Mouse (Mus musculus) MEL (cell line): Measurements from ENCODE around the gene D1Ertd622e. TPM values are rescaled to one million over a fixed set of nuclear protein-coding genes. Genes with fewer than 3 reads are reported as not detected.

ENCODE experiments used
- DNase-seq: peaks from one replicate; pipeline ENCODE4 v3.0.0; 2011; ENCODE audit warnings: low read depth, low spot score
- H3K27ac ChIP-seq: 2 replicates; pipeline ENCODE4 v1.5.1; 2012; ENCODE audit warnings: low read depth, mild to moderate bottlenecking, control low read depth, low read length, moderate library complexity; ENCODE audit not compliant: control insufficient read depth
- H3K27me3 ChIP-seq, 2 experiments: fragments of 150-350 bp in 1 of 2; sonication (generic) in 1 of 2; 2 replicates each; pipeline ENCODE4 v1.6.1; 2012; ENCODE audit warnings: low read length in 2 of 2, mild to moderate bottlenecking in 2 of 2, improper control_type of control experiment in 1 of 2, moderate library complexity in 1 of 2; ENCODE audit not compliant: insufficient read depth in 2 of 2, control insufficient read depth in 1 of 2
- H3K36me3 ChIP-seq, 2 experiments: 2 replicates each; pipeline ENCODE4 v1.6.1; 2012 to 2014; ENCODE audit warnings: low read length in 2 of 2, improper control_type of control experiment in 1 of 2, inconsistent platforms in 1 of 2, mild to moderate bottlenecking in 1 of 2; ENCODE audit not compliant: insufficient read depth in 2 of 2, control insufficient read depth in 1 of 2
- H3K4me1 ChIP-seq, 2 experiments: fragments of 150-350 bp in 1 of 2; sonication (generic) in 1 of 2; 2 replicates each; pipeline ENCODE4 v1.6.1; 2012; ENCODE audit warnings: low read length in 2 of 2, improper control_type of control experiment in 1 of 2, mild to moderate bottlenecking in 1 of 2; ENCODE audit not compliant: insufficient read depth in 2 of 2, control insufficient read depth in 1 of 2
- H3K4me3 ChIP-seq, 2 experiments: fragments of 150-350 bp in 1 of 2; sonication (generic) in 1 of 2; 2 replicates each; pipeline ENCODE4 v1.5.1; 2012; ENCODE audit warnings: low read depth in 2 of 2, low read length in 2 of 2, mild to moderate bottlenecking in 2 of 2, moderate library complexity in 2 of 2, control low read depth in 1 of 2, improper control_type of control experiment in 1 of 2; ENCODE audit not compliant: control insufficient read depth in 1 of 2, insufficient read depth in 1 of 2
- H3K79me2 ChIP-seq: 2 replicates; pipeline ENCODE4 v1.6.1; 2012; ENCODE audit warnings: mild to moderate bottlenecking, low read length, moderate library complexity; ENCODE audit not compliant: control insufficient read depth, poor library complexity, insufficient read depth
- H3K9ac ChIP-seq: 2 replicates; pipeline ENCODE4 v1.6.1; 2012; ENCODE audit warnings: low read depth, mild to moderate bottlenecking, control low read depth, low read length, moderate library complexity; ENCODE audit not compliant: control insufficient read depth, poor library complexity, severe bottlenecking
- H3K9me3 ChIP-seq: fragments of 150-350 bp; sonication (generic); replicated peaks from 2 replicates; pipeline ENCODE4 v1.6.1; 2012; ENCODE audit warnings: mild to moderate bottlenecking, low read length, improper control_type of control experiment, moderate library complexity; ENCODE audit not compliant: insufficient read depth
- CHD2 ChIP-seq: IDR thresholded peaks from 2 replicates; pipeline ENCODE4 v1.6.1; 2011; ENCODE audit warnings: low read length, improper control_type of control experiment
- CTCF ChIP-seq, 3 experiments: IDR thresholded peaks in 2 of 3; conservative IDR thresholded peaks in 1 of 3; 2 replicates each; pipeline ENCODE4 v1.5.1; 2011 to 2012; ENCODE audit warnings: low read length in 3 of 3, low read depth in 2 of 3, mild to moderate bottlenecking in 2 of 3, improper control_type of control experiment in 1 of 3, inconsistent platforms in 1 of 3, mixed read lengths in 1 of 3, moderate library complexity in 1 of 3; ENCODE audit not compliant: control insufficient read depth in 1 of 3, insufficient read depth in 1 of 3, poor library complexity in 1 of 3, severe bottlenecking in 1 of 3
- ETS1 ChIP-seq: IDR thresholded peaks from 2 replicates; pipeline ENCODE4 v1.6.1; 2012; ENCODE audit warnings: low read depth, mild to moderate bottlenecking, inconsistent platforms, low read length, improper control_type of control experiment, moderate library complexity
- GATA1 ChIP-seq: IDR thresholded peaks from 2 replicates; pipeline ENCODE4 v1.6.1; 2011; ENCODE audit warnings: low read depth, low read length, improper control_type of control experiment
- JUND ChIP-seq: IDR thresholded peaks from 2 replicates; pipeline ENCODE4 v1.6.1; 2011; ENCODE audit warnings: low read depth, mild to moderate bottlenecking, improper control_type of control experiment, low read length
- MEF2A ChIP-seq: IDR thresholded peaks from 2 replicates; pipeline ENCODE4 v1.6.1; 2014; ENCODE audit warnings: low read depth, mild to moderate bottlenecking, inconsistent platforms, low read length, improper control_type of control experiment; ENCODE audit not compliant: poor library complexity, insufficient replicate concordance, severe bottlenecking; ENCODE audit errors: extremely low read depth
- MXI1 ChIP-seq: IDR thresholded peaks from 2 replicates; pipeline ENCODE4 v1.6.1; 2011; ENCODE audit warnings: mild to moderate bottlenecking, low read depth, low read length, improper control_type of control experiment
- MYB ChIP-seq: IDR thresholded peaks from 2 replicates; pipeline ENCODE4 v1.6.1; 2011; ENCODE audit warnings: mild to moderate bottlenecking, low read depth, low read length, improper control_type of control experiment
- MYC ChIP-seq: IDR thresholded peaks from 2 replicates; pipeline ENCODE4 v1.6.1; 2011; ENCODE audit warnings: low read depth, mild to moderate bottlenecking, low read length, improper control_type of control experiment, moderate library complexity
- NRF1 ChIP-seq: IDR thresholded peaks from 2 replicates; pipeline ENCODE4 v1.6.1; 2014; ENCODE audit warnings: low read depth, mild to moderate bottlenecking, inconsistent platforms, low read length, improper control_type of control experiment, moderate library complexity; ENCODE audit not compliant: poor library complexity, insufficient read depth, severe bottlenecking
- RAD21 ChIP-seq: IDR thresholded peaks from 2 replicates; pipeline ENCODE4 v1.6.1; 2011; ENCODE audit warnings: mild to moderate bottlenecking, low read depth, low read length, improper control_type of control experiment
- SMC3 ChIP-seq: IDR thresholded peaks from 2 replicates; pipeline ENCODE4 v1.6.1; 2011; ENCODE audit warnings: low read depth, low read length, improper control_type of control experiment
- TCF12 ChIP-seq: IDR thresholded peaks from 2 replicates; pipeline ENCODE4 v1.6.1; 2014; ENCODE audit warnings: low read depth, mild to moderate bottlenecking, inconsistent platforms, low read length, improper control_type of control experiment, moderate library complexity
- UBTF ChIP-seq: IDR thresholded peaks from 2 replicates; pipeline ENCODE4 v1.6.1; 2012; ENCODE audit warnings: low read depth, mild to moderate bottlenecking, inconsistent platforms, low read length, improper control_type of control experiment, moderate library complexity, borderline replicate concordance; ENCODE audit not compliant: insufficient read depth
- USF1 ChIP-seq: IDR thresholded peaks from 2 replicates; pipeline ENCODE4 v1.6.1; 2014; ENCODE audit warnings: low read depth, mild to moderate bottlenecking, inconsistent platforms, low read length, improper control_type of control experiment, moderate library complexity
- USF2 ChIP-seq, 2 experiments: IDR thresholded peaks; 2 replicates each; pipeline ENCODE4 v1.6.1; 2011 to 2012; ENCODE audit warnings: improper control_type of control experiment in 2 of 2, low read length in 2 of 2, borderline replicate concordance in 1 of 2, inconsistent platforms in 1 of 2, low read depth in 1 of 2, mild to moderate bottlenecking in 1 of 2; ENCODE audit not compliant: insufficient read depth in 1 of 2
- ZMIZ1 ChIP-seq: IDR thresholded peaks from 2 replicates; pipeline ENCODE4 v1.6.1; 2012; ENCODE audit warnings: low read depth, mild to moderate bottlenecking, inconsistent platforms, low read length, improper control_type of control experiment, moderate library complexity
- polyA plus RNA-seq, 2 experiments: library from polyadenylated mRNA; stranded (reverse) in 1 of 2; unstranded in 1 of 2; fragments of >175 nt in 1 of 2; fragments of >200 nt in 1 of 2; gene quantifications; 2 replicates each; pipeline versions ENCODE4 v1.2.1 to v1.2.4; 2012; ENCODE audit warnings: low replicate concordance in 2 of 2, low read depth in 1 of 2; ENCODE audit not compliant: insufficient read length in 2 of 2, insufficient read depth in 1 of 2, missing spikeins in 1 of 2
- total RNA-seq: library from RNA; depleted of rRNA; stranded (reverse); fragments of 300-350 nt; gene quantifications from 2 replicates; pipeline ENCODE4 v1.2.3, GENCODE M21; 2012

The D1Ertd622e gene
- total and polyA plus RNA-seq, 3 experiments: 26.8 to 53.9 (median 46.5) TPM

GRCm38 (mm10) chr1:97625427-97625826 is 36.4 kb downstream of the D1Ertd622e start:
- peaks cover 0 to 5% of the 10 kb centered on the region in 2 experiments; a peak in 2 of 4 replicates for H3K36me3 ChIP-seq
- H3K9me3 ChIP-seq: no peaks in the 10 kb centered on the region
- no peak overlapping the region for H3K27ac ChIP-seq
- H3K9ac ChIP-seq: no peak overlapping the region
- DNase-seq: no peak
- no peak overlapping the region for H3K4me3 ChIP-seq
- TF ChIP-seq SMC3 (no peak), TCF12 (no peak), ETS1 (no peak), MXI1 (no peak), ZMIZ1 (no peak), CHD2 (no peak), CTCF (IDR thresholded peaks at IDR 0.05 in 2 of 3, conservative IDR thresholded peaks at IDR 0.05 in 1 of 3; ENCODE audit: control insufficient read depth in 1 of 3, insufficient read depth in 1 of 3, low read depth in 2 of 3, low read length in 3 of 3, poor library complexity in 1 of 3, severe bottlenecking in 1 of 3) (no peak), GATA1 (peak; percentile 29; the same call in 1 of the 2 replicates), UBTF (no peak)
- TF ChIP-seq, all 39 proteins: peak for 1
- no peaks in the 10 kb centered on the region for H3K27me3 ChIP-seq
- no peaks in the 10 kb centered on the region for H3K79me2 ChIP-seq
- peaks cover 2 to 4% of the 10 kb centered on the region in 2 experiments for H3K4me1 ChIP-seq

- H3K27me3 ChIP-seq: no peaks in the 10 kb centered on the region
- DNase-seq: no peak
- H3K4me3 ChIP-seq: no peak overlapping the region
- no peak overlapping the region for H3K9ac ChIP-seq
- no peaks in the 10 kb centered on the region for H3K79me2 ChIP-seq
- H3K9me3 ChIP-seq: no peaks in the 10 kb centered on the region
- peaks cover 0 to 5% of the 10 kb centered on the region in 2 experiments; a peak in 2 of 4 replicates for H3K36me3 ChIP-seq
- TF ChIP-seq JUND (no peak), MYC (no peak), USF2 (IDR thresholded peaks at IDR 0.05; ENCODE audit: borderline replicate concordance in 1 of 2, insufficient read depth in 1 of 2, low read depth in 1 of 2, low read length in 2 of 2) (no peak), NRF1 (no peak), MYB (no peak), USF1 (no peak), RAD21 (no peak), MEF2A (no peak)
- TF ChIP-seq, all 39 proteins: peak for 0
- Histone ChIP-seq H3K4me1 (peaks cover 2 to 4% of the 10 kb centered on the region in 2 experiments), H3K27ac (no peak overlapping the region)
Measured at GRCm38 (mm10) chr1:97624386-97624785, 37.5 kb downstream of the D1Ertd622e start.
